Mouse (Mus musculus): ENCODE data around the gene Ciao2b.
A peak's percentile ranks its signal among the peaks of the same experiment; 100 is the strongest.
"Not testable (repeated sequence)": the region's sequence is repeated elsewhere in the genome, so short reads cannot be mapped to it uniquely, and the experiment has no call there.

Gene Ciao2b

GRCm38 (mm10) chr8:104641426-104642323 is at the start of gene Ciao2b:
Gene Ciao2b, minus strand, starts transcription at chr8:104641965.
- DNase-seq = peak; percentile 80

GRCm38 (mm10) chr8:104688433-104688832 is 46.7 kb upstream of the Ciao2b start:
- DNase-seq = no peak

DNA sequence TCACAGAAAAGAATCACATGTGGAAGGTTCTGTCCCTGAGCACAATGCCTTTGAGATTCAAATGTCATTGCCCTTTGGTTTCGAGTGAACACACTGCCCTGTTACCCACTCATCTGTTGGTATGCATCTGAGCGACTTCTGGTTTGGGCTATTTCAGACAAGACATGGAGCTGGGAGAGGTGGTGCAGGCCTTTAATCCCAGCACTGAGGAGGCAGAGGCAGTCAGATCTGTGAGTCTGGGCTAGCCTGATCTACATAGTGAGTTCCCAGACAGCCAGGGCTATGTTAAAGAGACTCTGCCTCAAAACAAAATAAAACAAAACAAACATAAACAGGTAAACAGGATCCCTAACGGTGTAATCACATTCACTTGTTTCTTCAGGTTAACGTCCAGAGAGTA is 13.8 kb upstream of the Ciao2b start:
- no peak for DNase-seq

DNA sequence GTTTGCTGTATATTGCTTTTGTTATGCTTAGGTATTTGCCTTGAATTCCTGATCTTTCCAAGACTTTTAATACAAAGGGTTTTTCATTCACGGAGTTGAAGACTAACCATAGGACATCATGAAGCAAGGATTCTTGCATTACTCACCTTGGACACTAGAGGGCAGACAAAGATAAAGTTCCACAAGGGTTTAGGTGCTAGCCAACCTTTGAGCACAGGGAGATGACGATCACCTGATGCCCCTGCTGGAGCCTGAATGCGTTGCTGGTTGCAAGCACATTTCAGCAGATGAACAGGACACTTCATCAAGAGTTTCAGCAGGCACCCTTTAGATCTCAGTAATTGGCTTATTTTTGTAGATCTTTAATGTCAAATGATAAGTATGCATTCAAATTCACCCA is 13.2 kb upstream of the Ciao2b start:
- DNase-seq = peak; percentile 59

- not testable (repeated sequence) for DNase-seq
These were observed 2.4 kb upstream of the Ciao2b start for GRCm38 (mm10) chr8:104644187-104644586.

DNA sequence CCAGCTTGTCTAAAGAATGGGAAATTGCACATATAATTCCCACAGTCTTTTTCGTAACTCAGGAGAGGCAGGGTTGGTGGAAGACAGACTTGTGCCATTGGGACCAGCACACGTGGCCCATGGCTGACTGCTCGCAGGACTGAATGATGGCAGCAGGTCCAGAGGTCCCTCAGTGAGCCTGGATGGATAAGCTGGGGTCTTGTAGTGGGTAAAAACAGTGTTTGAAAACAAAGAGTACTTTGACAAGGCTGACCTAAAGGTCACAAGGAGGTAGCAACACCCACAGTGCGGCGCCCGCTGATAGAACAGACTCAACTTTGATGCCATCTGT is 524 bp upstream of the Ciao2b start:
- no peak for DNase-seq

- no peak for DNase-seq
These were observed 864 bp downstream of the Ciao2b start for GRCm38 (mm10) chr8:104640831-104641370.

DNA sequence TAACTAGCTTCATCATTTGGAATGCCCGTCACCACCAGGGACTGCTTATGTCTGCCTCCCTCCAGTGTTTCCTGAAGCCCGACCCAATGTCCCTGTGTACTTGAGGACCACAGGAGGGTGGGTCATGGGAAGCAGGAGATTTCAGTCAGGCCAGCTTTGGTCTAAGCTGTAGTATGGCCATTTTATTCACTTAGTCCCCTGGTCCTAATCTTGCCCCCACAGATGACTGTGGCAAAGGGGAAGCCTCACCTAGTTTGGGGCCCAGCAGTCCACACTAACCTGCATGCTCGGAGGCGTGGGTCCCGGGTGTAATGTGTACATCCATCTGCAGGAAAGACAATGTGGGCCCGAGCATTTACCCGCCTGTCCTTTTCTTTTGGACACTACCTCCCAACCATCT is 1.5 kb downstream of the Ciao2b start:
- DNase-seq = no peak

DNA sequence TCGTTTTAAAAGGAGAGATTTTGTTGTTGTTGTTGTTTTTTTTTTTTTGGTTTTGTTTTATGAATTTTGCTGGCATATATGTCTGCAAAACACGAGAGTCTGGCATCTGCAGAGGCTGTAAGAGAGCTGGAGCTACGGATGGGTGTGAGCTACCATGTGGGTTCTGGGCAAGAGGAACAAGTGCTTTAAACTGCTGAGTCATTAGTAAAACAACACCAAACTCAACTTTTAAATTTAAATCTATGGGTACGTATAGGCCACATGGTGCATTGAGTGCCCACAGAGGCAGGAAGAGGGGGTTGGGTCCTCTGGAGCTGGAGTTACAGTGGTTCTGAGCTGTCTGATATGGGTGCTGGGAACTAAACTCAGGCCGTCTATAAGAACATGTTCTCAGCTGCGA is 3.8 kb downstream of the Ciao2b start:
- no peak for DNase-seq

- no peak for DNase-seq
These were observed 6.6 kb downstream of the Ciao2b start for GRCm38 (mm10) chr8:104635004-104635710.

GRCm38 (mm10) chr8:104633156-104633744 is 8.5 kb downstream of the Ciao2b start:
- no peak for DNase-seq

GRCm38 (mm10) chr8:104632486-104632885 is 9.3 kb downstream of the Ciao2b start:
- DNase-seq = no peak

DNA sequence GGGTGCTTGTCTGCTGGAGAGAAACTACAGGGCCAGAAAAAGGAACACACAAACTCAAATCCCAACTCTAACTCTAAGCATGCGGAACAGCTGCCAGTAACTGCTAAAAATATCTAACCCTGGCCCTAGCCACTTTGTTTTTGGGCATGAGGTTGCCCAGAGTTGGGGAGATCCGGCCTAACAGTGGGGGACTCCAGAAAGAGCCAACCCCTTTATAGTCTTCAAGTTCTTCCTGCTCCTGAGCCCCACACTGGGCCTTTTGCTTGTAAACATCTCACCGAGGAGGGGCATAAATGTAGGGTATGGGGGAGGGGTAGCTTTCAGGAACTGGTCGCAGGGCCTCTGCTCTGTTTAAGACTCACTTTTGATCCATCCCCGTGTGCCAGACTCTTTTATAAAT is 9.8 kb downstream of the Ciao2b start:
- DNase-seq = no peak

DNA sequence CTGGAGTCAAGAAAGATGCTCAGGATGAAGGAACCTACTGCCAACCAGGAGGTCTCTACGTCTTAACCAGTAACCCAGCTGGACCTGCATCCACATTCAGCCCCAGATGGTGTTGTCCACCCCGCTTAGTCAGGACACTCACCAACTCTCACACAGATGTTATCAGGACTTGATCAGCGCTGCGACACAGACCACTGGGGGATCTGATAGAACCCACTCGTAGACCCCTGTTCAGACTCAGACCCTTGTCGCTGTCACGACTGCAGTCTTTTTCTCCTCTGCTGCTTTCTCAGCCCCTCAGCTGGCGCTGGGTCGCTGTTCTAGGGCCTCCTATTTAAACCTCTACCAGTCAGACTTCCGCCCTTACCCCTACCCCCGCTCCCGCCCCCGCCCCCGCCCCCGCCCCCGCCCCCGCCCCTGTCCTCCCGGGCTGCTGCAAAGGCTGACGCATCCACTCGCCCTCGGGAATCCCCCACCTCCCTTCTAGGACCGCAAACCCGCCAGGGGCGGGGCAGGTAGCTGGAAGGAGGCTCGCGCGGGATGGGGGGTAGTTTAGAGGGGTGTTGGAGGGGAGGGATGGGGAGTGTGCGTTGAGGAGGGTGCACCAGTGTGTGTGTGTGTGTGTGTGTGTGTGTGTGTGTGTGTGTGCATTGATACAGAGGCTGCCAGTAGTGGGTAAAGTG is 10.6 kb downstream of the Ciao2b start, which contains the start of gene Rrad:
Gene Rrad, minus strand, starts transcription at position 347 of the 683 bp plus-strand sequence.
- DNase-seq = no peak

- DNase-seq = no peak
These were observed 11.2 kb downstream of the Ciao2b start for GRCm38 (mm10) chr8:104630574-104630973.

DNA sequence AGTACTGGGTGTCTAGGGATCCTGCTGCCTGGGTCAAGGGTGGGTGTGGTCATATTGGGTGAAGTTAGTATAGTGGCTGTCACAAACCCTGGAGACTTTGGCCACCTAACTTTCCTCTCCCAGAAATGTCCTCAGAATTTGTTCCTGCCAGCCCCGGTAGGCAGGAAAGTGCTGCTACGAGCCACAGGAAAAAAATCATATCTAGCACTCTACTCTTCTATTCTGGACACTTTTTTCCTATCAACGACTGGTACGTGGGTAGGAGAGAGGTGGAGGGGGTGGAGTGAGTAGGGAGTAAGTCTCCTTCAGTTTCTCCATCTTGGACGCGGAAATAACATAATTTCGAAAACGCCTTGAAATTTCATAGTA is 11.7 kb downstream of the Ciao2b start:
- no peak for DNase-seq

GRCm38 (mm10) chr8:104629306-104630110 is 12.3 kb downstream of the Ciao2b start:
- no peak for DNase-seq

GRCm38 (mm10) chr8:104628402-104628801 is 13.4 kb downstream of the Ciao2b start:
- no peak for DNase-seq

DNA sequence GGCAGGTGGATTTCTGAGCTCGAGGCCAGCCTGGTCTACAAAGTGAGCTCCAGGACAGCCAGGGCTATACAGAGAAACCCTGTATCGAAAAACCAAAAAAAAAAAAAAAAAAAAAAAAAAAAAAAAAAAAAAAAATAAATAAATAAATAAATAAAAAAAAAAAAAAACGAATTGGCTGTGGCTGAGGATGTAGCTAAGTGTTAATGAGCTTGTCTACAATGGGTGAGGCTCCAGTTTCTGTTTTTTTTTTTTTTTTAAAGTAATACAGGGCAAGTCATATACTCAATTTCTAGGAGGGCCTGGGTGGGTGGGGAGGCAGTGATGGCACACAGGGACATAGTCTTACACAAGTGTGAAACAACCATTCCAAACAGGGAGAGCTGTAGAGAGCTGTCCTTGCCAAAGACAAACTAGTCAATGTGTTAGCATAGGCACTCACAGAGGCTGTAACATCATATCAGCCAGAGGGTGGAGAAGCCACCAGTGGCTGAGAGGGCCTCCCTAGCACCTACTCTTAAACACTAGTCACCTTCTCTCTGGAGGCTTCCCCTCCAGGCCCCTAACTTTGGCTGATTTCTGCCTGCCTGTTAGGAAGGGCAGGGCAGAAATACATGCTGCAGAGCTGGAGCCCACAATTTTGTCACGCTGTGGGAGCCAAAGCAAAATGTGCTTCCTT is 14.6 kb downstream of the Ciao2b start:
- no peak for DNase-seq

- DNase-seq = no peak
These were observed 17.6 kb downstream of the Ciao2b start, which contains the start of gene Cdh16 for GRCm38 (mm10) chr8:104624161-104624560. Gene Cdh16, minus strand, starts transcription at chr8:104624396.

DNA sequence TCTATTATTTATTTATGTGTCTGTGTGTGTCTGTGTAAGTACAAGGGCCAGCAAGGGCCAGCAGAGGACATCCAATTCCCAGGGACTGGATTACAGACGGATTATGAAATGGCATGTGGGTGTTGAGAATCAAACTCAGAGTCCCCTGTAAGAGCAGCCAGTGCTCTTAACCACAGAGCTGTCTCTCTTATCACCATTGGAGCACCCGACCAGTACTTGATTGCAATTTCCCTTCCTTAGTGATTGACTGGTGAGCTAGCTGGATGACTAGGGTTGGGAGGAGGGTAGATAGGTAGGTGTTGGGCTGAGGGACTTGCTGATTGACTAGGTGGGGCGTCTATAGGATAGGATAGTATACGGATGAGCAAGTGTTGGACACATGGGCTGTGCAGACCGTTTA is 21.0 kb downstream of the Ciao2b start:
- DNase-seq = no peak

Data from right cerebral cortex, postnatal 4 days (tissue).